Mouse (Mus musculus) brain, adult 2 months (tissue): ENCODE measurements at regions not wholly inside any gene's neighbourhood (a gene's known extent, or its start where the extent isn't known, plus 50 kb on each side); places are given as distances from the start of the nearest gene placed in this dataset.
A peak's percentile ranks its signal among the peaks of the same experiment; 100 is the strongest.

ENCODE experiments used
- DNase-seq: peaks from one replicate; pipeline ENCODE4 v3.0.0; 2011; ENCODE audit warnings: low read depth, low spot score

DNA sequence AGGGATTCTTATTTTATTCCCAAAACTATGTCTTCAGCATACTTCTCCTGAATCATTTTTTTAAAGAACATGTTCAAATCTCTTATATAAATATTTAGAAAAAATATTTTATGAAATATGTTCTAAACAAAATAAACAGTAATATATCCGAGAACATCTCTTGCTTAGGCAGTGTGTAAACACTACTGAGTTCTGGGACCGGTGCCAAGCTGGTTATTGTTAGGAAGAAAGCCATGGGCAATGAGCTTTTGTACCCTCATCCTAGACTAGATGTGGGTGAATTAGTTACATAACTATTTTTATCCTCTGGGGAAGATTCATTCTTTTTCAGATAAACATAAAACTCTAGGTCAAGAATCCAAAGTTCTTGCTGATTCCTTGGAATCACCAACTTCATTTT, 222.5 kb upstream of the Gm10801 start:
- peak; percentile 57 for DNase-seq

DNA sequence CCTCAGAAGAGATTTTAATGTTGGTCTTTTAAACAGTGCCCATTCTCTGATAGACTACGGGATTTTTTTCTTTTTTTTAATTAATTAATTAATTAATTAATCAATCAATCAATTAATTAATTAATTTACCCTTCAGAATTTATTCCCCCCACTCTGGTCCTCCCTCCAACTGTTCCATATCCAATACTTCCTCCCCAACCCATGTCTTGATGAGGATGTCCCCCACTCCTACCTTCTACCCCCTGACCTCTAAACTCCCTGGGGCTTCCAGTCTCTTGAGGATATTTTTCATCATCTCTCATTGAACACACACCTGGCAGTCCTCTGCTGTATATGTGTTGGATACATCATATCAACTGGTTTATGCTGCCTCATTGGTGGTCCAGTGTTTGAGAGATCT, 180.5 kb upstream of the Gm10801 start:
- no peak for DNase-seq
